7 mouse cellular contexts compared by ENCODE assay signal in genomic region chr11:34236091-34236759, GRCm38 (mm10). TPM values are rescaled to one million over a fixed set of nuclear protein-coding genes. Genes with fewer than 3 reads are reported as not detected.
DNase-seq lines count a peak whose midpoint lies in the region; ATAC-seq lines count a peak whose summit lies in the region.

No protein-coding gene starts in this region.

- H3K4me1 ChIP-seq in midbrain, embryonic 12.5 days, result no peaks in the 10 kb centered on the region

- peak; percentile 16 to 35 for DNase-seq in left cerebral cortex, postnatal 25 days (ENCODE audit: low spot score in 2 of 2)
- no peak for DNase-seq in left cerebral cortex, postnatal 10 days (ENCODE audit: extremely low spot score in 1 of 2, low spot score in 2 of 2)
- DNase-seq in T-cell, adult 2 months (ENCODE audit: low spot score), result peak; percentile 21
- DNase-seq in cerebellum, postnatal 14 days, result peak; percentile 54 to 72
- no peak for DNase-seq in ovary, postnatal 36 days (ENCODE audit: low spot score)

- H3K9me3 ChIP-seq in midbrain, embryonic 12.5 days, result no peaks in the 10 kb centered on the region

- H3K9ac ChIP-seq in midbrain, embryonic 12.5 days (replicated peaks), result no peak overlapping the region

- H3K36me3 ChIP-seq in midbrain, embryonic 12.5 days, result no peaks in the 10 kb centered on the region

- 0 out of 2 replicates have a peak, but pooled peaks cover 4% of the 10 kb centered on the region for H3K27me3 ChIP-seq in midbrain, embryonic 12.5 days

- no peak overlapping the region for H3K4me2 ChIP-seq in midbrain, embryonic 12.5 days (replicated peaks)

- intact Hi-C loops in left cerebral cortex, postnatal 25 days (cut with DNase I), result loop anchor here (2.0 kb wide), 1 partner anchor 79 kb away; the partner anchor contains the start of gene Fam196b
- intact Hi-C loops in left cerebral cortex, postnatal 10 days (cut with DNase I), result no loop called here

- H3K27ac ChIP-seq in midbrain, embryonic 12.5 days (replicated peaks), result no peak overlapping the region

- 58% methylated on average over 5 of the region's 5 CpGs for WGBS in midbrain, embryonic 12.5 days

- H3K4me3 ChIP-seq in midbrain, embryonic 12.5 days, result no peak overlapping the region

- peak; percentile 60 for ATAC-seq in inflammation-experienced regulatory T-cells, adult 6 months
- ATAC-seq in midbrain, embryonic 12.5 days (ENCODE audit: low FRiP score, low read depth), result 0 out of 2 replicates have a peak, but pooled peaks have one; percentile 47

RNA-seq across cellular contexts. Expression of gene Foxi1, which starts 28.3 kb away (rescaled TPM):
- total RNA-seq in left cerebral cortex, postnatal 25 days (2021), result not detected
- not detected for total RNA-seq in left cerebral cortex, postnatal 10 days (2021)
- polyA plus RNA-seq in inflammation-experienced regulatory T-cells, adult 6 months (2017; shearing (Covaris generic)), result not detected
- polyA plus RNA-seq in midbrain, embryonic 12.5 days (2016; fragmentation: Nextera tagmentation; extraction: Ambion mirVana), result not detected in 2 replicates

Comparison
In these comparisons a context has a peak if more than half of its experiments do, and no peak if none do; other contexts are left out.
1. DNase-seq: peak in left cerebral cortex, postnatal 25 days (2 of 2), T-cell, adult 2 months (single experiment) and cerebellum, postnatal 14 days (2 of 2); none in left cerebral cortex, postnatal 10 days (0 of 2) and ovary, postnatal 36 days (single experiment).